Mouse (Mus musculus) lung, postnatal 0 days (tissue): ENCODE measurements around the gene Serpinb11.

Source experiments
- CTCF ChIP-seq: IDR thresholded peaks from 2 replicates; pipeline ENCODE4 v1.5.1; 2016; ENCODE audit warnings: antibody characterized with exemption, mild to moderate bottlenecking
- EP300 ChIP-seq: IDR thresholded peaks from 2 replicates; pipeline ENCODE4 v1.6.1; 2016; ENCODE audit warnings: antibody characterized with exemption, mild to moderate bottlenecking, control low read depth

DNA sequence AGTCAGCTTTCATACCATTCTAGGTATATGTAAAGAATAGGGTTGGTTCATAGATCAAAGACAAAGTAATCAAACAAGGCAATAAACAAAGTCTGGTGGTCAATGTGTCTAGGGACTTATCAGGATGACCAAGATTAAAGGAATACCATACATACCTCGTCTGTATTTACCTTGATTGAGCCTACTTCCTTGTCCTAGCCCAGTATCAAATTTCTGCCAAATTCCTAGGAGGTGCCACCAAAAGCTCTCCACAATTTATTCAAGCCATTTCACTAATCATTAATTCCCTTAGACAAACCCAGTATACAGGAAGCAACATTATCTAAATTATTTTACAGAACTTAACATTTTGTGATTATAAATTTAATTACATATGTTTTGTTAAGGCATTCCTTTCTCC lies 53.7 kb downstream of the Serpinb11 start:
- TF ChIP-seq CTCF (no peak), EP300 (no peak)
